ENCODE assay signal across 9 mouse cellular contexts in the genomic region with DNA sequence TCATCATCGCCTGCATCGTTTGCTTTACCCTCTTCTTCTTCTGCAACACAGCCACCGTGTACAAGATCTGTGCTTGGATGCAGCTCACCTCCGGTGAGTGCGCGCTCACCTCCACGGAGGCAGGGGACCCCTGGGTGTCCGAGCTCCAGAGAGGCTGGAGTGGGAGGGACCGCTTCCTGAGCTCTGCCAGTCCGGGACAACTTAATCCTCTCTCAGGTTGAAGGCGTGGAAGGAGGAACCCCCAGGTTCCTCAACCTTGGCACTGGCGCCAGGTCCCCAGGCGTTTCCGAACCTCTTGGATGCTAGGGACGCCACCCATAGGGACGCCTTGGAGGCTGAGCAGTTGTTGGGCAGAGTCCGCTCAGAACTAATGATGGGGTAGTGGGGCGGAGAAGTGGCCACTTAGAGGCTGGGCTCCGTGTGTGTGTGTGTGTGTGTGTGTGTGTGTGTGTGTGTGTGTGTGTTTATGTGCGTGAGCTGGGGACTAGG. TPM values are rescaled to one million over a fixed set of nuclear protein-coding genes. Genes with fewer than 3 reads are reported as not detected.
DNase-seq lines count a peak whose midpoint lies in the region; ATAC-seq and TF ChIP-seq lines count a peak whose summit lies in the region.
"Had no signal": no experiment of that assay in that cellular context is flagged by ENCODE, and none has a peak within 500 bp of the region (broad histone marks: within the 10 kb centered on the region; RNA-seq: fewer than 3 reads in every experiment).

No protein-coding gene starts in this region.

- intact Hi-C loops in heart, postnatal 36 days (cut with DNase I), result no loop called here

- peak overlapping the region; percentile 77 for H3K4me2 ChIP-seq in heart, postnatal 0 days (ENCODE audit: low read depth, low read length)
- H3K4me2 ChIP-seq in embryonic facial prominence, embryonic 12.5 days (replicated peaks), result peak overlapping the region; percentile 95
- peak overlapping the region; percentile 96 for H3K4me2 ChIP-seq in limb, embryonic 13.5 days (replicated peaks)

- no peak for DNase-seq in heart, postnatal 0 days (ENCODE audit: low spot score)
- no peak for DNase-seq in heart, postnatal 36 days
- no peak for DNase-seq in ES-E14 (ENCODE audit: low read depth, low spot score)
- DNase-seq in retina, postnatal 1 day, result peak; percentile 63
- DNase-seq in gastrocnemius, adult 18-20 months (ENCODE audit: low spot score), result no peak

- TF ChIP-seq CTCF in heart, postnatal 0 days (IDR thresholded peaks at IDR 0.05; ENCODE audit: low read depth), result no peak

- 2% methylated on average over 20 of the region's 20 CpGs for WGBS in heart, postnatal 0 days
- 2% methylated on average over 20 of the region's 20 CpGs for WGBS in embryonic facial prominence, embryonic 12.5 days
- under 1% methylated on average over 20 of the region's 20 CpGs for WGBS in limb, embryonic 13.5 days

- no peak overlapping the region for H3K9ac ChIP-seq in heart, postnatal 0 days (replicated peaks; ENCODE audit: low read depth, low read length)
- peak overlapping the region; percentile 31; the same call in 1 of the 2 replicates for H3K9ac ChIP-seq in ES-E14 (ENCODE audit: insufficient read depth, low read depth, low read length, poor library complexity, severe bottlenecking)
- peak overlapping the region; percentile 55 for H3K9ac ChIP-seq in embryonic facial prominence, embryonic 12.5 days
- H3K9ac ChIP-seq in limb, embryonic 13.5 days, result peak overlapping the region; percentile 66

- in situ Hi-C loops in ES-E14 (cut with MboI; ENCODE audit: low sequenced_read_pairs in 2 of 2, unreplicated experiment in 2 of 2), result no loop called here

- no peak overlapping the region for H3K27ac ChIP-seq in heart, postnatal 0 days (ENCODE audit: low read depth)
- no peak overlapping the region for H3K27ac ChIP-seq in ES-E14 (ENCODE audit: insufficient read depth, low read depth, low read length, poor library complexity, severe bottlenecking)
- H3K27ac ChIP-seq in embryonic facial prominence, embryonic 12.5 days, result no peak overlapping the region
- H3K27ac ChIP-seq in limb, embryonic 13.5 days, result no peak overlapping the region

- ATAC-seq in heart, postnatal 0 days (ENCODE audit: insufficient read depth, low read depth), result no peak
- 0 out of 2 replicates have a peak, but pooled peaks have one; percentile 24 for ATAC-seq in embryonic facial prominence, embryonic 12.5 days (ENCODE audit: insufficient number of reproducible peaks, insufficient read depth, low FRiP score, low TSS enrichment)
- ATAC-seq in limb, embryonic 13.5 days (ENCODE audit: low FRiP score, low read depth), result peak; percentile 34; the same call in 1 of the 2 replicates
- ATAC-seq in inflammation-experienced regulatory T-cells, adult 6 months, result no peak

- H3K4me3 ChIP-seq in heart, postnatal 0 days (ENCODE audit: low read depth, low read length), result peak overlapping the region; percentile 48
- peak overlapping the region; percentile 63 to 78 for H3K4me3 ChIP-seq in ES-E14 (ENCODE audit: insufficient read depth in 1 of 2, low read depth in 1 of 2, low read length in 2 of 2, poor library complexity in 1 of 2, severe bottlenecking in 1 of 2)
- peak overlapping the region; percentile 51 for H3K4me3 ChIP-seq in embryonic facial prominence, embryonic 12.5 days
- H3K4me3 ChIP-seq in limb, embryonic 13.5 days, result peak overlapping the region; percentile 60

- H3K4me1 ChIP-seq in heart, postnatal 0 days (ENCODE audit: control insufficient read depth, insufficient read depth), result no peaks in the 10 kb centered on the region; the same call in 1 of the 2 replicates
- peaks cover 0 to 3% of the 10 kb centered on the region in 2 experiments; a peak in 2 of 4 replicates for H3K4me1 ChIP-seq in ES-E14 (ENCODE audit: control insufficient read depth in 2 of 2, insufficient read depth in 2 of 2, low read length in 2 of 2, poor library complexity in 1 of 2)
- H3K4me1 ChIP-seq in embryonic facial prominence, embryonic 12.5 days, result peaks cover 7% of the 10 kb centered on the region; the same call in 1 of the 2 replicates
- peaks cover 15% of the 10 kb centered on the region for H3K4me1 ChIP-seq in limb, embryonic 13.5 days

- H3K36me3 ChIP-seq in heart, postnatal 0 days (replicated peaks; ENCODE audit: control insufficient read depth, insufficient read depth, low read length), result no peaks in the 10 kb centered on the region
- H3K36me3 ChIP-seq in ES-E14 (ENCODE audit: control insufficient read depth, insufficient read depth, low read length, poor library complexity, severe bottlenecking), result no peaks in the 10 kb centered on the region
- H3K36me3 ChIP-seq in embryonic facial prominence, embryonic 12.5 days, result no peaks in the 10 kb centered on the region
- no peaks in the 10 kb centered on the region for H3K36me3 ChIP-seq in limb, embryonic 13.5 days

- no peak for TF ChIP-seq EP300 in heart, postnatal 0 days (IDR thresholded peaks at IDR 0.05; ENCODE audit: low read depth)

- H3K27me3 ChIP-seq in heart, postnatal 0 days (ENCODE audit: control insufficient read depth, insufficient read depth, low read length), result peaks cover 50% of the 10 kb centered on the region
- H3K27me3 ChIP-seq in embryonic facial prominence, embryonic 12.5 days, result peaks cover 48% of the 10 kb centered on the region
- peaks cover 51% of the 10 kb centered on the region for H3K27me3 ChIP-seq in limb, embryonic 13.5 days

- H3K9me3 ChIP-seq in heart, postnatal 0 days (replicated peaks; ENCODE audit: control insufficient read depth, low read length), result no peaks in the 10 kb centered on the region
- H3K9me3 ChIP-seq in ES-E14 (ENCODE audit: control insufficient read depth, insufficient read depth, low read depth, low read length), result no peaks in the 10 kb centered on the region
- no peaks in the 10 kb centered on the region for H3K9me3 ChIP-seq in embryonic facial prominence, embryonic 12.5 days
- no peaks in the 10 kb centered on the region for H3K9me3 ChIP-seq in limb, embryonic 13.5 days

TF ChIP-seq in ES-E14, 5 proteins besides CTCF, POLR2A, EP300 and RAD21:
- no peak for TF ChIP-seq HCFC1 (IDR thresholded peaks at IDR 0.05; ENCODE audit: borderline replicate concordance, insufficient read depth, low read length)
- no peak for TF ChIP-seq ZC3H11A (IDR thresholded peaks at IDR 0.05; ENCODE audit: borderline replicate concordance, low read depth, low read length)
- no peak for TF ChIP-seq MAFK (IDR thresholded peaks at IDR 0.05; ENCODE audit: insufficient read depth, low read depth, low read length)
- TF ChIP-seq ZNF384 (IDR thresholded peaks at IDR 0.05; ENCODE audit: low read depth, low read length), result no peak
TF ChIP-seq in ES-E14: peak in this region for 0.

RNA-seq across cellular contexts. Expression of gene Lhfpl3, which starts 0.7 kb away (rescaled TPM):
- total RNA-seq in heart, postnatal 0 days (2014; rRNA removed; ENCODE audit: low replicate concordance), result not detected in 2 replicates
- 0.10 and 0.18 TPM in 2 replicates for polyA plus RNA-seq in heart, postnatal 0 days (2015; fragmentation: Nextera tagmentation; extraction: Ambion mirVana)
- total RNA-seq in heart, postnatal 36 days (2021), result not detected
- total RNA-seq in ES-E14 (2012; rRNA removed), result not detected in 2 replicates
- polyA plus RNA-seq in embryonic facial prominence, embryonic 12.5 days (2016; fragmentation: Nextera tagmentation; extraction: Ambion mirVana), result 0.74 and 1.4 TPM in 2 replicates
- 0.70 and 1.3 TPM in 2 replicates for polyA plus RNA-seq in limb, embryonic 13.5 days (2015; fragmentation: Nextera tagmentation; extraction: Ambion mirVana)
- polyA plus RNA-seq in inflammation-experienced regulatory T-cells, adult 6 months (2017; shearing (Covaris generic)), result under 1 TPM in 1 of 3 experiments, not detected in 2; 0.13 TPM
- total RNA-seq in gastrocnemius, adult 18-20 months (2021), result under 1 TPM; 0.07 to 0.09 TPM
- total RNA-seq: hematopoietic stem cell, adult 5-6 weeks had no signal

Comparison
In these comparisons a context has a peak if more than half of its experiments do, and no peak if none do; other contexts are left out.
1. ATAC-seq: peak in embryonic facial prominence, embryonic 12.5 days (single experiment) and limb, embryonic 13.5 days (single experiment); none in heart, postnatal 0 days (single experiment) and inflammation-experienced regulatory T-cells, adult 6 months (single experiment).
2. Peak in every context shown above with its lines, with median percentiles within 50 percentile points of each other: H3K4me2 ChIP-seq and H3K4me3 ChIP-seq.